Mouse (Mus musculus) frontal cortex, adult (tissue): ENCODE measurements around the gene Fig4.

Experiments used
- ATAC-seq: cut with Nextera tagmentation; 2 replicates; pipeline ENCODE4 v1.9.2; 2017; ENCODE audit warnings: mild to moderate bottlenecking, moderate library complexity, mixed read lengths; ENCODE audit not compliant: low TSS enrichment

Fig4 gene

DNA sequence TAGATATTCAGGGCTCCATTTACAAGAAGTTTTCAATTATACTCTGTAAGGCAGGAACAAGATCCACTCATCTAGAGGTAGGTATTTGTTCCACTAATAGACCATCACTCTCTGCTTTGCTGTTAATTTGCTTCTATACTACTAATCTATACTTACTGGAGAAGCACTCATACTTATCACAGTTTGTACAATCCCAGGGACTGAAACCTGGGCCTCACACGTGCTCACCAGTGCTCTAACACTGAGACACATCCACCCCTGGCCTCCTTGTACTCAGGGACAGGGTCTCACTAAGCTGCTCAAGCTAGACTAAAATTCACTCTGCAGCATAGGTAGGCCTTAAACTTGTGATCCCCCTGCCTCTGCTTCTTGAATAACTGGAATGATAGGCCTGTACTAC, 41.8 kb downstream of the Fig4 start:
- ATAC-seq = no peak

DNA sequence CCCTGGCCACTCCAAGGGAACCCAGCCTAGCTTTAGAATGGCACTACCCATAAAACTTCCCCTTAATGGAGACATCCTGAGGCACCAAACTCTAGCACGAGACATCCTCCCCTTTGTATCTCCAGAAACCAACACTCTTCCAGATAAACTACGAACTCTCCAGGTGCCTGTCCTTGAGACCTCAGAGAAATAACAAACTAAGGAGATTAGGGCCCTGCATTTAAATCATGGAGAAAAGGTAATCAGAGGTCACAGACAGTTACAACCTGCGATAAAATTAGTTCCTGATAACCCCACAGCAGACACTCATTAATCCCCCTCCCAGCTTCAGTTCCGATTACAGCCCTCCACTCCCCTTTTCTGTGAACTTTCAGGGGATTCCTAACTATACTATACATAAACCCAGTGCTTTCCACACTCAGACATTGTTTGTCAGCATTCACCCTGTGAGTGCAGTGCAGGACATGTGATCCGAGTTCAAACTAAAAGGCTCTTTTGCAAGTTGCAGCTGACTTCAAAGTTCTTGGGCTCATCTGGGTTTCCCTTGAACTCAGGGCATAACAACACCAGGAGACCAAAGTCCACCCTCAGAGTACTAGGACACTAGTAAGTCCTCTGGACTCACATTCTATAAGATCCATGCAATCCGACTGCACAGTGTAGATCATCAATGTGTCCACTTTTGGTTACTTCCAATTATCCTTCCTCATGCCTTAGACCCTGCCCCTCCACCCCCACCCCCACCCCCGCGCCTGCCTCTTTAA, 42.6 kb downstream of the Fig4 start:
- ATAC-seq = no peak

DNA sequence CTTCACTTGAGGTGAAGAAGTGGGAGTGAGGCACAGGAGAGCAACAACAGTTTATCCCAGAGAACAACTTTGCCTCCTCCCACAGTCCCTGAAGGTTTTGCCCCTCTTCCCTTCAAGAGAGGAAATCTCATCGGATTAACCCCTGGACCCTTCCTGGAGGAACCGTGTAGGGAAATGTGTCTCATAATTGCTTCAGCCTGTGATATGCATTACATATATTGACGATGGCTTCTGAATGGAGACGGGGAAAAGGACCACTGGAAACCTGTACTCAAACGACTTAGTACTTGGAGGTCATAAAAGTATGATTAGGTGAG, 52.4 kb downstream of the Fig4 start:
- ATAC-seq = no peak

DNA sequence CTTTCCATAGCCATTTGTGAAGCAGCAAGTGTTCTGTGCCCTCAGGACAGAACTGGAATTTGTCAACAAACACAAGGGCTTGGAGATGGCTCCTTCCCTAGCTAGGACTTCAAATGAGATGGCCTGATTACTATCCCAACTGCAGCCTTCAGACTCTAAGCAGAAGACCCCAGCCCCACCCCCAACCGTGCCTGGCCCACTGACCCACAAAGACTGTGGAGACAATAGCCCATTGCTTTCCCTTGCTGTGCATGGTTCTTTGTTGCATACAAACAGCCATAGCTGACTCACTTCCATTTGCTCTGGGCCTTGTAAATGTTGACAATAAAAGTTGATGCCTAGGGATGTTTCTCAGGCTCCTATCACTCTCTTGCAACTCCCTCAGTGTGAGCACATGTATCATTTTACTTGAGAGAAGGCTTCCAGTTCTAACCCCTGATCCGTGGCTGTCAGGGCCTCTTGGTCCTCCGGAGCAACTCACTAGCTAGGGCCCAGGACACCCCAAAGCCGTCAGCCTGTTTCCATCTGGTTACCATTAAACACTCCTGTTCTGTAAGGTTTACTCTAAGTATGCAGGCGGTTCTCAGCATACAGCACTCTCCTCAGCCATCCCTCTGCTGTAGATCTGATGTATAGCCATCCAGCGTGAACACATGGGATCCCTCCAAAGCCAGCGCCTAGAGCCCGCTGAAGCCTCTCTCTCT, 52.9 kb downstream of the Fig4 start:
- ATAC-seq = no peak

DNA sequence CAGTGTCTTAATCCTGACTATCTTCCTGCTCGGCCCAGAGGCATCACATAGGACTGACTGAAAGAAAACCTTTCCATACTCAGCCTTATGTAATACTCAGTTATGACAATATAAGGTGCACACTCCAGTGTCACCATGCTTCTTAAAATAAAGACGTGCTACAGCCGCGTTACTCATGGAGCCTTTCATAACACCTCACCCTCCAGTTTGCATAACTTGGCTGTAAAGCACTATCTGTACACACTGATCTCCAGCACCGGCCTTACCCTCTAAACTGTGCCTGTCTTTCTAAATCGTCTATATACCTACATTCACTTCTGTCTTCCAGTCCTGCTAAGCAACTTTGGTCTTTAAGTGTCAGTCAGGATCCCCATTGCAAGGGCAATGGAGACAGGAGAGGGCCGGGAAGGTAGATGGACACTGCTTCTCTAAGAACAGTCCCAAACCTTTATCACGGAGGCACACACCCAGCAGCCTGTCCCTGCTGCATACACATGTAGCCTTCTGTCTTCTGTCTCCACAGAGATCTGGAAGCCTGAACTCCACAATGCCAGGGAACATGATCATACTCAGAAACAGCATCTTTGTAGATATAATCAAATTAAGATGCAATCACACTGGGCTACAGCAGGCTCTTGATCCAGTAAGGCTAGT, 53.9 kb downstream of the Fig4 start:
- peak; percentile 74 for ATAC-seq

DNA sequence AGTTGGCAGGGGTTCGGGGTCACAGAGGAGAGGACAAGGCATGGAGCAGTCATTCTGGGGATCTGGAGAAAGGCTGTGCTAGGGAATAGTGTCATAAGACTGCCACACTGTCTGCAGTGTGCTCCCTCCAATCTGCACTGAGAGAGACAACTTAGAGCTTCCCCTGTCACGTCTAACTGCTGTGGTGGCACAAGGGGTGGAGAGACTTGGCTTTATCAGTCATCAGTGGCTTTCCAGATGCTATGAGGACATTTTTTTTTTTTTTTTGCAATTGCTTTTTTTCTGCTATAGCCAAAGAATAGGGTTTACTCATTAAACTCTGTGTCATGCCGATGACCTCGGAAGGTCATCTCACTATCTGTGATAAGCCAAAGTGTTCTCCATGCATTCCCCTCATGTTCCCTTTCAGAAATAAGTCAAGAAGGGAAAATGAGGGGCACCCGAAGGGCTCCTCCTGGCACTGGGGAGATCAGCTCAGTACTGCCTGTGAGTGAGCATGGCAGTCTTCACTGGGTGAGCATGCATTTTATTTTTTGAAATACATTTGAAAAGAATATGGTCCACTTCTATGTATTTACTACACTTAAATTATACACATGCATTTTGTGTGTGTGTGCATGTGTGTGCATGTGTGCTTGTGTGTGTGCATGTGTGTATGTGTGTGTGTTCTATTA, 55.1 kb downstream of the Fig4 start:
- no peak for ATAC-seq

DNA sequence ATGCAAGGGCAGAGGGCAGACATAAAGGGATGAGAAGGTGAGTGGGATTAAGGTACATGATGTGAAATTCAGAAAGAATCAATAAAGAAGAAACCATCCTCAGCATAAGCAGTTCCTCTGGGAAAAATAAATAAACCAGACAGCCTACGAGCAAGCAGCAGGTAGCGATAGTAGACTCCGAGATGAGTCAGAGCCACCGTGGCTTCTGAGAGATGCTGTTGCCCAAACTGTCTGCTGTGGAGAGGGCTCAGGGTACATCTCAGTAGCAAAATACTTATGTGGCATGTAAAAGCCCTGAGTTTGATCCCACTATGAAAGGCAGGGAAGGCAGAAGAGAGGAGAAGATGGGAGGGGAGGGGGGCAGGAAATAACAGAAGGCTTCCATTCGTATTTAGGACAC, 56.9 kb downstream of the Fig4 start:
- ATAC-seq = peak; percentile 69

DNA sequence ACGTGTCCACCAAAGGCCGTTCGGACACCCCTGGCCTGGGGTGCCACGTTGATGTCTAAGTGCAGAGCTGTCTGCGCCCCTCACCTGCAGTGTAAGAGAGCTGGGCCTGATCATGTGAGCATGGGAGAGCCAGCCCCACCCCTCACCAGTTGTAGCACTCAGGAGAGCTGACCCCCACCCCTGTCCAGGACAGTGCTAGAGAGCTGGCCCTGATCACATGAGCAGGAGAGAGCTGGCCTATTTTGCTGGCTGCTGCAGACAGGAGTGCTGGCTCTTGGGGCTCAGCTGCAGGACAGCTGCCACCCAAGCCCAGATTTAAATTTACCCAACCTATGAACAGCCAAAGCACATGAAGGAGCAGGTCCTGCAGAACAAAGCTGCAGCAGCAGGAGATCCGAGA, 57.6 kb downstream of the Fig4 start:
- no peak for ATAC-seq

DNA sequence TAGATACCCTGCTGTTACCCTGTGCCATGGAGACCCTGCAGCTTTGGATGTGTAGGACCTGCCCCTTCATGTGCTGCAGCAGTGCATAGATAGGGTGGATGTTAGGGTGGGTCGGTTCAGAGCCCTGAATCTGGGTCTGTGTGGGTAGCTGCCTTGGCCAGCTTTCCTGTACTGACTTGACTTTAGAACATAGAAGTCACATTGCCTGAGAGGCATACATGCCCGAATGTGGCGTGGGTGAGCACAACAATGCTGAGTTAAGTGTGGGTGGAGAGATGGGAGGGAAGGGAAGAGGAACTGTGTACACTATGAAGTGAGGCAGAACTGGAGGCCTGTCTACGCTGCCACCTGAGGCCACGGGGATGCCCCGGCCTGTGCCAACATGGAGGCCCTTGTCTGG, 58.0 kb downstream of the Fig4 start:
- ATAC-seq = peak; percentile 82

DNA sequence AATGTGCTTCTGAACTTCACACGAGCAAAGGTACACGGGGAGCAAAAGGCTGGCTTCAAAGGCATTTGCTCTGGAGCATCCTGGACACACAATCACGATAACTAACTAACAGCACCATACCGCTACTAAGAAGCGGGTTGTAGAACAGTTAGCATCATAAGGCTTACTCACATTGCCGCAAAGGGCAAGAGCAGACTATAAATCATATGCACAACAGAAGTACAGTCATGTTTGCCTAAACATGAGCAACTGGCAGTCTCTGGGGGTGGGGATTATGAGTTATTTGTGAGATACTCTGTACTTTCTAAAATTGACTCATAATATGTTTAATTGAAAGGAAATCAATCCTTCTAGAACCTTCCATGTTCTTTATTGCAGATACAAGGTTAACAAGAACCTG, 59.1 kb downstream of the Fig4 start:
- ATAC-seq = no peak

DNA sequence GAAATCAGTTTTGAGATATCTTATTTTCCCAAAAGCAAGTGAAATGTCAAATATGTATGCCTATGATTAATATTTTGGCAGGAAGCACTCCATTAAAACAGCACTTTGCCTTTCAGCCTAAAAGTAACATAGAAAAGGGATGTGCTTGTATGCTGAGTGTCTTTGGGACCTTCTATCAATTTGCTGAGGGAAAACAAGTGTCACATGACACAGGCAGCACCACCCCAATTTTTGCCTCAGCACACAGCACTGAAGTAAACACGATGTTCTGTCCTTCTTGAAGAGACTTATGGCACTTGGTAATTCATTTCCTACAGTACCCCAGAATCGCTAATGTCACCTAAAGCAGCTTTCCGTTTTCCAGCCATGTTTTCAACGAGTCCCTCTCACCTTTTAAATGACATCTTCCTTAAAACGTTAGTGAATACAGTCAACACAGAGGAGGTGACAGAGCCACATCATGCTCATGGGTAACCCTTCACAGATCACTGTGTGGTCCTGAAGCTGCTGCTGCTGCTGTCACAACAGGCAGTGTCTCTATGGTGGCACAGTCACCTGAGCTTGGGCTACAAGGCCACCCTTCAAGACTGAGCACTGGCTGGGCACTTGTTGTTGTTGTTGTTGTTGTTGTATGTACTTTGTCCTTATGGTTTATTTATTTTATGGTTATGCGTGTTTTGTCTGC, 61.4 kb downstream of the Fig4 start:
- no peak for ATAC-seq

DNA sequence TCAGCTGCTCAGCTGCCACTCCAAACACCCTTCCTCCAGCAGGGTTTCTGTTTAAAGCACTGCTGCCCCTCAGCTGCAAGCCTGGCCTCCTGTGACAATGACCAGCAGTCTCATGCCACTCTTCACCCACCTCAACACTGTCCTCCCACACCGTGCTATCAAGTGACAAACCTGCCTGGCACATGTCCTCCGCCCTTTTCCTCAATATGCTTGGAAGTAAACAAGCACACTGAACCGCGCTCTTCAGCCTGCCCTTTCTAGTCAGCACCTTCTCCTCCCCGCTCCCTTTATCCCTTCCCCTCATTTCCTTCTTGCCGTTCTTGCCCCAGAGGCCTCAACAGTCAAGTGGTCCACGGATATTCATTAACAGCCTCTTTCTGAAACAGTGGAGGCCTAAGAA, 62.0 kb downstream of the Fig4 start:
- ATAC-seq = no peak

DNA sequence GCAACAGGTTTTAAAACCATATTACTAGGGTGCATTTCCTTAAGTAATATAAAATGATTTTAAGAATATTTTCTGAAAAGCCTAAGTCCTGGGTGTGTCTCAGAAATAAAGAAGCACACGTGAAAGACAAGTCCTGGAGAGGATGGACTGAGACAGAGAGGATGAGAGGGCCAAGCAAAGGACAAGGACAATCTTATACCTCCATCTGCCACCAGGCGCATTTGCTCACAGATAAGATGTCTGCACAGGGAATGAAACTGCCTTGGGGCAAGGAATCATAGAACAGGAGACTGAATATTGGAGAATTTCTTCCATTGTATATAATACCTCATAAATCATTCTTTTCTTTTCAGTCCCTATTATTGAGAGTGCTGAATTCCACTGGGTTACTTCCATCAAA, 67.0 kb downstream of the Fig4 start:
- ATAC-seq = no peak

DNA sequence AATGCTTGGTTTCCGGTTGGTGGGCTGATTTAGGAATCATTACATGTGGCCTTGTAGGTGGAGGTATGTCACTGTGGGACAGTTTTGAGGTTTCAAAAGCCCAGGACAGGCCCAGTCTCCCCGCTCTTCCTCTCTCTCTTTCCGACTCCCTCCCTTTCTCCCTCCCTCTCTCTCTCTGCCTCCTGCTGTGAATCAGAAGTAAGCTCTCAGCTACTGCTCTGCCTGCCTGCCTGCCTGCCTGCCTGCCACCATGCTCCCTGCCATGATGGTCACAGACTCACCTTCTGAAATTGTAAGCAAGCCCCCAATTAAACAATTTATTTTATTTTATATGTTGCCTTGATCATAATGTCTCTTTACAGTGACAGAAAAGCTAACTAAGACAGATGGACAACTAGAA, 67.5 kb downstream of the Fig4 start:
- no peak for ATAC-seq

DNA sequence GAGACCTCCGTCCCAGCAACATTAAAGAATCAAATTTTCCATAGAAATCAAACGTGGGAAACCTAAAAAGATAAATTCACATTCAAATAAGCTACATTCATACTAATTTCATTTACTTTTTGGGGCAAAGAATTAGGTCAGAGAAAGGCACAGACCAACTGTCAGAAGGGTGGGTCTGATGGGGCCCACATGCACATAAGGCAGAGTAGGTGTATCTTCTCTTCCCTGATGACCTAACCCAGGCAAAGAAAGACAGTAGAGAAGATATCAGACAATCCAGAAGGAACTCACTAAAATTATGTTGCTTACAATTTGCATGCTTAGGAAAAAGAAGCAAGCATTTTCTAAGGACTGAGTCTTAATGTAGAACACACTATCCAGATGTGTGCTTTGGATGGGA, 67.9 kb downstream of the Fig4 start:
- no peak for ATAC-seq

DNA sequence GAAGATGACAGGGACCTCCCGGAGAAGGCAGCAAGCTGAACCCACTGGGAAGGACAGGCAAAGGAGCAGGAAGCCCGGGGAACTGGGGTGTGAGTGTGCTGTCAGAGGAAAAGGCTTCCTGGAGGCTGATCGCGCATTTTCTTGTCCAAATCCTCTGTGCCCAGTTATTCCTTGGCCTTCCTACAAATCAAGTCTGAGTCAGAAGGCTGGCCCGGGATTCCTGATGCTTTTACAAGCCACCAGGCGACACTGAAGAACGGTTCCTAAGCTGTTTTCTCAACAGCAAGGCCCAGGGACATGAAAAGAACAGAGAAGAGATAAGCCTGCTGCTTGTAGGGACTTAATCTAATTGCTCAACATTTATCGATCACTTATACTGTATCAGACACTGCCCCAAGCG, 68.5 kb downstream of the Fig4 start:
- peak; percentile 55; the same call in 1 of the 2 replicates for ATAC-seq

DNA sequence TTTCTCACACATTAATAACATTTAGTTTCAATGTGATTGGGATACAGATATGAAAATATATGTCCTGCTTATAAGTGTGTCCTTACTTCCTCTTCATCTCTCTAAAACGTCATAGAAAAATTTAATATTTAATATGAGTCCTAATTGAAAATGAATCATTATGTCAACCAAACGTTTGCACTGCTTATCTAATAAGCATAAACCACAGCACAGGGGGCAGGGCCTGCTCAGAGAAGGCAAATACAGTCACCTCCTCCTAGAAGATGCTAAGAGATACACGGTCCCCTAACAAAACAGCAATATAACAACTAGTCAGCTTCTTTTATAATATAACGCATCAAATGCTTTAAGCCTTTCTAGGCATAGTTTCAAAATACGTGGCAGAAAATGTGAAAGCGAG, 69.9 kb downstream of the Fig4 start:
- ATAC-seq = no peak

DNA sequence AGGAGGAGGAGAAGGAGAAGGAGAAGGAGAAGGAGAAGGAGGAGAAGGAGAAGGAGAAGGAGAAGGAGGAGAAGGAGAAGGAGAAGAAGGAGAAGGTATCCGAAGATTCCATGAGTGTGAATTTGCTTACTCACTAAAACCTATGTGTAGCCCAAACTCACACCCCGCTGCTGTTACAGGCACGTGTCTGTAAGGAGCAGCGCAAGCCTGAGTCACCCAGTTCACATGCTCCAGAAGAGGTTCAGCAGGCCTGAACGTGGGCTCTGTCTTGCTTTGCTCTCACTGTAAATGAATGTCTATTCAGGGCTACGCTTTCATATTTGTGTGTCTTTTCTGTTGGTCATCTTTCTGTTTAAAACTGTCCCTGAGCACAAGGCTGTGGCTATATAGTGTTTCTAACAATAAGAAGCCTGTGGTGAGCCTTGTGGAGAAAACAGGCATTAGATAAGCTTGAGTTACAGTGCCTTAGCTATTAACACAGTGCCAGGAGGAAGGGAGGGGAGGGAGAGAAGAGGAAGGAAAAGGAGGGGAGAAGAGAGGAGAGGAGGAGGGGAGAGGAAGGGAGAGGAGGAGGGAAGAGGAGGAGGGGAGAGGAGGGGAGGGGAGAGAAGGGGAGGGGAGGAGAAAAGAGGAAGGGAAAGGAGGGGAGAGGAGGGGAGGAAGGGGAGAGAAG, 71.8 kb downstream of the Fig4 start:
- peak; percentile 63 for ATAC-seq

DNA sequence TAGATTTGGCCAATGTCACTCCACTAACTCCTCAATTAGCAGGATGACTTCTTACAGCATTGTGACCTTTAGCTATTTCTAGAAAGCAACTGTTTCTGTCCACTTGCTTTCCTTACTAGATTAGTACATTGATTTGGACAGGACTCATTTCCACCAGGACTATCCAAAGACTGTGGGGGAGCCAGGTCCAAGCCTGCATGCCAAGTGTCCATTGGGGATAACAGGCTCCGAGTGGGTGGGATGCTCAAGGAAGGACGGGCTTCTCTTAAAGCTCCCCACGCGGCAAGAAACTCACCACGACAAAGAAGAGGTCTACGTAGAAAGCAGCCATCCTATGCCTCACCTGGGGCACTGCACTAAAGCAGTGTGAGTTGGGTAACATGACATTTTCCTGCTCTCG, 75.4 kb downstream of the Fig4 start:
- peak; percentile 61 for ATAC-seq

DNA sequence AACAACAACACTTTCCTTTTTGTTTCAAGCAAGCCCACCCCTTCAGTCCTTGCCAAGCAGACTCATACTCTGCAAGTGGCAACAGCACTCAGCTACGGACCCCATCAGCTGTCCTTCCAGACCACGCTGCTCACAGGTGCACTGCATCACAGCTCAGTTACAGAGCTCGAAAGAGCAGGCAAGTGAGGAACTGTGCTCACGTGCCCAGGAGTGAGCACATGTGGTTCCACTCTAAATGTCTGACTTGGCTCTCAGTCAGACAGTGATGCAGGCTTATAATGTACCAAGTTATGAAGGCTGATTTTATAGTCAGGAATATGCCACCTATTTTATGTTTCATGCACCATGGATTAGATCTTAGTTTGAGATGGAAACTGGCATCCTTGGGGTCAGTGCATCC, 79.6 kb downstream of the Fig4 start:
- ATAC-seq = no peak

DNA sequence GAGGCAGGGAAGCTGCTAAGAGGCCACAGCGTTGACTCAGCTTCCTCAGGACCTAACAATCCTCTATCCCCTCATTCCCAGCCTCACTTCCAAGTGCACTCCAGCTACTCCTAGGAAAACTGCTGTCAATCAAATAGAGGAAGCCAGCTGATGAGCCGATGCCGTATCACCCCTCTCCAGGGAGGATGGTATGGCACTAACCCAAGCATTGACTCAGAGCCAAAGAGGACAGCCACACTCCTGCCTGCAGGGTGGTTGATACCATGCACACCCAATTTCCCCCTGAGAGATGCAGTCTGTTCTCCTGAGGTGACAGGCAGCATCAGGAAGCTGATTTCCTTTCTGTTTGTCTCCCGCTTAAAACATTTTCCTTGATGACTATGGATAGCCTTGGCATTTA, 81.9 kb downstream of the Fig4 start:
- ATAC-seq = no peak

DNA sequence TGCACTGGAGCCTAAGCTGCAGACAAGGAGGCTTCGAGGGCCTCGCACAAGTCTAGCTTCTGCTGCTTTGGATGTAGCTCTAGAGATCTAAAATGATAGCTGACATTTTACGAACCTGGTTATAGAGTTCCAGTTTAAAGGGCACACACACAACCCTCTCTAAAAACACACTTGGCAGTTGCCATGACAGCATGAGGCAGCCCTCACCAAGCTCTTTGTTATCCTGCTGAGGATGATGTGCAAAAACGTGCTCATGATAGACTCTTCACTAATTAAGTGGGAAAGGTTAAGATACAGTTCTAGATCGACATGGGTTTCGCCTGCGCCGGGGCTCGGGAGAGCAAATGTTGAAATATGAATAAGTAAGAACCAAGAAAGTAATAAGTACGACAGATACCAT, 84.2 kb downstream of the Fig4 start:
- ATAC-seq = no peak
